Comparison of ENCODE assay signal across 9 mouse cellular contexts in genomic region chr9:96529961-96530673, GRCm38 (mm10). TPM values are rescaled to one million over a fixed set of nuclear protein-coding genes. Genes with fewer than 3 reads are reported as not detected.
DNase-seq lines count a peak whose midpoint lies in the region; ATAC-seq and TF ChIP-seq lines count a peak whose summit lies in the region.
"Had no signal": no experiment of that assay in that cellular context is flagged by ENCODE, and none has a peak within 500 bp of the region (broad histone marks: within the 10 kb centered on the region; RNA-seq: fewer than 3 reads in every experiment).

No protein-coding gene starts in this region.

- no peaks in the 10 kb centered on the region for H3K36me3 ChIP-seq in kidney, embryonic 16.5 days (ENCODE audit: insufficient read depth, low read length)
- H3K36me3 ChIP-seq in limb, embryonic 15.5 days = no peaks in the 10 kb centered on the region
- H3K36me3 ChIP-seq: heart, embryonic 13.5 days had no signal

- peaks cover 10% of the 10 kb centered on the region; the same call in 1 of the 2 replicates for H3K4me1 ChIP-seq in kidney, embryonic 16.5 days (ENCODE audit: insufficient read depth, low read length)
- H3K4me1 ChIP-seq in limb, embryonic 15.5 days = peaks cover 16% of the 10 kb centered on the region
- H3K4me1 ChIP-seq: heart, embryonic 13.5 days had no signal

- WGBS in kidney, embryonic 16.5 days = 62% methylated on average over 10 of the region's 10 CpGs
- 48% methylated on average over 10 of the region's 10 CpGs for WGBS in limb, embryonic 15.5 days

- H3K9me3 ChIP-seq in kidney, embryonic 16.5 days (ENCODE audit: low read length) = no peaks in the 10 kb centered on the region
- no peaks in the 10 kb centered on the region for H3K9me3 ChIP-seq in limb, embryonic 15.5 days
- H3K9me3 ChIP-seq: heart, embryonic 13.5 days had no signal

- ATAC-seq in kidney, embryonic 16.5 days (ENCODE audit: low FRiP score, low TSS enrichment) = no peak
- ATAC-seq in limb, embryonic 15.5 days (ENCODE audit: insufficient number of reproducible peaks, low FRiP score, low TSS enrichment, low read depth) = no peak

- no peak for TF ChIP-seq POLR2A in brain, embryonic 14.5 days (IDR thresholded peaks at IDR 0.05; ENCODE audit: borderline replicate concordance, extremely low read depth, insufficient read depth, insufficient read length, poor library complexity, severe bottlenecking)

- DNase-seq in cerebellum, adult 9-10 months = peak; percentile 45
- no peak for DNase-seq in cerebellum, adult 8-10 months
- DNase-seq in kidney, postnatal 36 days = no peak
- DNase-seq in brain, embryonic 14.5 days (ENCODE audit: low read depth) = peak; percentile 50
- DNase-seq in thymus, adult 18-20 months = no peak
- DNase-seq in T-cell, adult 2 months (ENCODE audit: low spot score) = no peak

- no peak overlapping the region for H3K9ac ChIP-seq in kidney, embryonic 16.5 days (replicated peaks; ENCODE audit: low read length)
- H3K9ac ChIP-seq in limb, embryonic 15.5 days = no peak overlapping the region
- H3K9ac ChIP-seq: heart, embryonic 13.5 days had no signal

- 0 out of 2 replicates have a peak overlapping the region, but pooled peaks have one; percentile 30 for H3K4me2 ChIP-seq in kidney, embryonic 16.5 days (replicated peaks; ENCODE audit: low read depth, low read length)
- peak overlapping the region; percentile 33 for H3K4me2 ChIP-seq in limb, embryonic 15.5 days
- H3K4me2 ChIP-seq: heart, embryonic 13.5 days had no signal

- no peak overlapping the region for H3K4me3 ChIP-seq in kidney, embryonic 16.5 days (ENCODE audit: low read length)
- peak overlapping the region; percentile 21; the same call in 1 of the 2 replicates for H3K4me3 ChIP-seq in limb, embryonic 15.5 days
- H3K4me3 ChIP-seq: heart, embryonic 13.5 days had no signal

- no peaks in the 10 kb centered on the region for H3K27me3 ChIP-seq in kidney, embryonic 16.5 days (ENCODE audit: insufficient read depth, low read length)
- no peaks in the 10 kb centered on the region for H3K27me3 ChIP-seq in limb, embryonic 15.5 days
- H3K27me3 ChIP-seq: heart, embryonic 13.5 days had no signal

- no peak overlapping the region for H3K27ac ChIP-seq in kidney, embryonic 16.5 days (ENCODE audit: low read length)
- 0 out of 2 replicates have a peak overlapping the region, but pooled peaks have one; percentile 43 for H3K27ac ChIP-seq in limb, embryonic 15.5 days
- H3K27ac ChIP-seq: heart, embryonic 13.5 days had no signal

- no peak for TF ChIP-seq CTCF in brain, embryonic 14.5 days (IDR thresholded peaks at IDR 0.05; ENCODE audit: borderline replicate concordance, extremely low read depth, insufficient read depth, insufficient read length)

RNA-seq across cellular contexts. Expression of gene Gm28729, which starts 5.1 kb away (rescaled TPM):
- not detected in 2 replicates for polyA plus RNA-seq in kidney, embryonic 16.5 days (2015; fragmentation: Nextera tagmentation; extraction: Ambion mirVana)
- polyA plus RNA-seq in brain, embryonic 14.5 days (2012; rRNA removed) = 0.08 and 0.18 TPM in 2 replicates
- polyA plus RNA-seq in limb, embryonic 15.5 days (2015; fragmentation: Nextera tagmentation; extraction: Ambion mirVana) = 0.09 and 0.14 TPM in 2 replicates
- polyA plus RNA-seq: heart, embryonic 13.5 days had no signal

RNA-seq across cellular contexts. Expression of gene Rnf7, which starts 51.6 kb away (rescaled TPM):
- polyA plus RNA-seq in kidney, embryonic 16.5 days (2015; fragmentation: Nextera tagmentation; extraction: Ambion mirVana) = 204 and 207 TPM in 2 replicates
- polyA plus RNA-seq in brain, embryonic 14.5 days (2012; rRNA removed) = 215 and 233 TPM in 2 replicates
- 187 and 196 TPM in 2 replicates for polyA plus RNA-seq in limb, embryonic 15.5 days (2015; fragmentation: Nextera tagmentation; extraction: Ambion mirVana)

Comparison
In these comparisons a context has a peak if more than half of its experiments do, and no peak if none do; other contexts are left out.
1. DNase-seq: peak in cerebellum, adult 9-10 months (single experiment) and brain, embryonic 14.5 days (single experiment); none in cerebellum, adult 8-10 months (single experiment), kidney, postnatal 36 days (0 of 2), thymus, adult 18-20 months (0 of 2) and T-cell, adult 2 months (single experiment).